Mouse (Mus musculus) urinary bladder, postnatal 36 days (tissue): ENCODE measurements at regions not wholly inside any gene's neighbourhood (a gene's known extent, or its start where the extent isn't known, plus 50 kb on each side); places are given as distances from the start of the nearest gene placed in this dataset.

Experiments used
- DNase-seq, 2 experiments: peaks; one replicate each; pipeline ENCODE4 v3.0.0; 2022; ENCODE audit warnings: low spot score in 2 of 2, mixed read lengths in 1 of 2

GRCm38 (mm10) chr9:61632602-61633001, 260.4 kb downstream of the Tle3 start:
- DNase-seq: no peak

GRCm38 (mm10) chr9:61631097-61631496, 258.9 kb downstream of the Tle3 start:
- no peak for DNase-seq

GRCm38 (mm10) chr9:61627801-61628574, 255.8 kb downstream of the Tle3 start:
- DNase-seq: no peak

- no peak for DNase-seq
Observed at GRCm38 (mm10) chr9:61622933-61623332, 250.8 kb downstream of the Tle3 start.

- DNase-seq: no peak
Observed at GRCm38 (mm10) chr9:61621939-61622338, 249.8 kb downstream of the Tle3 start.

GRCm38 (mm10) chr9:61620786-61621185, 248.6 kb downstream of the Tle3 start:
- no peak for DNase-seq

- DNase-seq: no peak
Observed at GRCm38 (mm10) chr9:61620105-61620504, 247.9 kb downstream of the Tle3 start.

GRCm38 (mm10) chr9:61618510-61619249, 246.5 kb downstream of the Tle3 start:
- DNase-seq: peak in 1 of 2 experiments; percentile 24

- DNase-seq: no peak
Observed at GRCm38 (mm10) chr9:61617979-61618378, 245.8 kb downstream of the Tle3 start.

- DNase-seq: no peak
Observed at GRCm38 (mm10) chr9:61615556-61615955, 243.4 kb downstream of the Tle3 start.

GRCm38 (mm10) chr9:61607576-61607975, 235.4 kb downstream of the Tle3 start:
- no peak for DNase-seq

- DNase-seq: no peak
Observed at GRCm38 (mm10) chr9:61602353-61602978, 230.3 kb downstream of the Tle3 start.

- DNase-seq: no peak
Observed at GRCm38 (mm10) chr9:61601911-61602310, 229.7 kb downstream of the Tle3 start.

- no peak for DNase-seq
Observed at GRCm38 (mm10) chr9:61597287-61597686, 225.1 kb downstream of the Tle3 start.

- DNase-seq: peak in 1 of 2 experiments; percentile 31
Observed at GRCm38 (mm10) chr9:61596410-61597108, 224.4 kb downstream of the Tle3 start.

- peak in 1 of 2 experiments; percentile 26 for DNase-seq
Observed at GRCm38 (mm10) chr9:61595170-61595967, 223.2 kb downstream of the Tle3 start.

- no peak for DNase-seq
Observed at GRCm38 (mm10) chr9:61593991-61594390, 221.8 kb downstream of the Tle3 start.

GRCm38 (mm10) chr9:61589727-61590299, 217.6 kb downstream of the Tle3 start:
- DNase-seq: no peak

- DNase-seq: no peak
Observed at GRCm38 (mm10) chr9:61583281-61584072, 211.3 kb downstream of the Tle3 start.

- no peak for DNase-seq
Observed at GRCm38 (mm10) chr9:61581046-61581445, 208.9 kb downstream of the Tle3 start.
